Mouse (Mus musculus) 3134 (cell line): ENCODE data around the gene Slc6a9.

Experiments used
- DNase-seq: peaks from one replicate; pipeline ENCODE4 v3.0.0-alpha.2; 2011; ENCODE audit warnings: low spot score; ENCODE audit not compliant: insufficient read length; ENCODE audit errors: extremely low read depth

Slc6a9 gene

GRCm38 (mm10) chr4:117839366-117839765, 5.1 kb downstream of the Slc6a9 start:
- DNase-seq = no peak

- no peak for DNase-seq
Observed at GRCm38 (mm10) chr4:117840821-117841220, 6.5 kb downstream of the Slc6a9 start.

- no peak for DNase-seq
Observed at GRCm38 (mm10) chr4:117841566-117841965, 7.3 kb downstream of the Slc6a9 start.

GRCm38 (mm10) chr4:117843101-117843500, 8.8 kb downstream of the Slc6a9 start:
- no peak for DNase-seq

- DNase-seq = no peak
Observed at GRCm38 (mm10) chr4:117844467-117844866, 10.2 kb downstream of the Slc6a9 start.

- DNase-seq = no peak
Observed at GRCm38 (mm10) chr4:117845316-117845715, 11.0 kb downstream of the Slc6a9 start.

- no peak for DNase-seq
Observed at GRCm38 (mm10) chr4:117846261-117846660, 12.0 kb downstream of the Slc6a9 start.

GRCm38 (mm10) chr4:117847011-117847410, 12.7 kb downstream of the Slc6a9 start:
- no peak for DNase-seq

GRCm38 (mm10) chr4:117849063-117849462, 14.8 kb downstream of the Slc6a9 start:
- no peak for DNase-seq

GRCm38 (mm10) chr4:117849506-117849905, 15.2 kb downstream of the Slc6a9 start:
- no peak for DNase-seq

GRCm38 (mm10) chr4:117850176-117850575, 15.9 kb downstream of the Slc6a9 start:
- no peak for DNase-seq

GRCm38 (mm10) chr4:117850871-117851270, 16.6 kb downstream of the Slc6a9 start:
- DNase-seq = no peak

- no peak for DNase-seq
Observed at GRCm38 (mm10) chr4:117852152-117852868, 18.0 kb downstream of the Slc6a9 start.

GRCm38 (mm10) chr4:117855146-117855545, 20.8 kb downstream of the Slc6a9 start:
- DNase-seq = no peak

- DNase-seq = peak; percentile 40
Observed at GRCm38 (mm10) chr4:117858794-117859193, 24.5 kb downstream of the Slc6a9 start.

- DNase-seq = no peak
Observed at GRCm38 (mm10) chr4:117860570-117860969, 26.3 kb downstream of the Slc6a9 start.

- no peak for DNase-seq
Observed at GRCm38 (mm10) chr4:117862823-117863222, 28.5 kb downstream of the Slc6a9 start.

GRCm38 (mm10) chr4:117866083-117866482, 31.8 kb downstream of the Slc6a9 start:
- peak; percentile 84 for DNase-seq

GRCm38 (mm10) chr4:117867000-117867399, 32.7 kb downstream of the Slc6a9 start:
- DNase-seq = no peak

- no peak for DNase-seq
Observed at GRCm38 (mm10) chr4:117867823-117868222, 33.5 kb downstream of the Slc6a9 start.

- no peak for DNase-seq
Observed at GRCm38 (mm10) chr4:117869317-117869716, 35.0 kb downstream of the Slc6a9 start.

- no peak for DNase-seq
Observed at GRCm38 (mm10) chr4:117870437-117870836, 36.1 kb downstream of the Slc6a9 start.

- DNase-seq = no peak
Observed at GRCm38 (mm10) chr4:117871787-117872186, 37.5 kb downstream of the Slc6a9 start.
